Mouse (Mus musculus) MEL (cell line): ENCODE measurements around the gene Dnajc2. TPM values are rescaled to one million over a fixed set of nuclear protein-coding genes. Genes with fewer than 3 reads are reported as not detected.

ENCODE experiments used
- DNase-seq: peaks from one replicate; pipeline ENCODE4 v3.0.0; 2011; ENCODE audit warnings: low read depth, low spot score
- H3K27ac ChIP-seq: 2 replicates; pipeline ENCODE4 v1.5.1; 2012; ENCODE audit warnings: low read depth, mild to moderate bottlenecking, control low read depth, low read length, moderate library complexity; ENCODE audit not compliant: control insufficient read depth
- H3K27me3 ChIP-seq, 2 experiments: fragments of 150-350 bp in 1 of 2; sonication (generic) in 1 of 2; 2 replicates each; pipeline ENCODE4 v1.6.1; 2012; ENCODE audit warnings: low read length in 2 of 2, mild to moderate bottlenecking in 2 of 2, improper control_type of control experiment in 1 of 2, moderate library complexity in 1 of 2; ENCODE audit not compliant: insufficient read depth in 2 of 2, control insufficient read depth in 1 of 2
- H3K36me3 ChIP-seq, 2 experiments: 2 replicates each; pipeline ENCODE4 v1.6.1; 2012 to 2014; ENCODE audit warnings: low read length in 2 of 2, improper control_type of control experiment in 1 of 2, inconsistent platforms in 1 of 2, mild to moderate bottlenecking in 1 of 2; ENCODE audit not compliant: insufficient read depth in 2 of 2, control insufficient read depth in 1 of 2
- H3K4me1 ChIP-seq, 2 experiments: fragments of 150-350 bp in 1 of 2; sonication (generic) in 1 of 2; 2 replicates each; pipeline ENCODE4 v1.6.1; 2012; ENCODE audit warnings: low read length in 2 of 2, improper control_type of control experiment in 1 of 2, mild to moderate bottlenecking in 1 of 2; ENCODE audit not compliant: insufficient read depth in 2 of 2, control insufficient read depth in 1 of 2
- H3K4me3 ChIP-seq, 2 experiments: fragments of 150-350 bp in 1 of 2; sonication (generic) in 1 of 2; 2 replicates each; pipeline ENCODE4 v1.5.1; 2012; ENCODE audit warnings: low read depth in 2 of 2, low read length in 2 of 2, mild to moderate bottlenecking in 2 of 2, moderate library complexity in 2 of 2, control low read depth in 1 of 2, improper control_type of control experiment in 1 of 2; ENCODE audit not compliant: control insufficient read depth in 1 of 2, insufficient read depth in 1 of 2
- H3K79me2 ChIP-seq: 2 replicates; pipeline ENCODE4 v1.6.1; 2012; ENCODE audit warnings: mild to moderate bottlenecking, low read length, moderate library complexity; ENCODE audit not compliant: control insufficient read depth, poor library complexity, insufficient read depth
- H3K9ac ChIP-seq: 2 replicates; pipeline ENCODE4 v1.6.1; 2012; ENCODE audit warnings: low read depth, mild to moderate bottlenecking, control low read depth, low read length, moderate library complexity; ENCODE audit not compliant: control insufficient read depth, poor library complexity, severe bottlenecking
- H3K9me3 ChIP-seq: fragments of 150-350 bp; sonication (generic); replicated peaks from 2 replicates; pipeline ENCODE4 v1.6.1; 2012; ENCODE audit warnings: mild to moderate bottlenecking, low read length, improper control_type of control experiment, moderate library complexity; ENCODE audit not compliant: insufficient read depth
- BHLHE40 ChIP-seq: IDR thresholded peaks from 2 replicates; pipeline ENCODE4 v1.6.1; 2012; ENCODE audit warnings: low read depth, mild to moderate bottlenecking, inconsistent platforms, low read length, improper control_type of control experiment, borderline replicate concordance
- CHD1 ChIP-seq: IDR thresholded peaks from 2 replicates; pipeline ENCODE4 v1.6.1; 2012; ENCODE audit warnings: low read depth, mild to moderate bottlenecking, inconsistent platforms, low read length, improper control_type of control experiment
- CTCF ChIP-seq, 3 experiments: IDR thresholded peaks in 2 of 3; conservative IDR thresholded peaks in 1 of 3; 2 replicates each; pipeline ENCODE4 v1.5.1; 2011 to 2012; ENCODE audit warnings: low read length in 3 of 3, low read depth in 2 of 3, mild to moderate bottlenecking in 2 of 3, improper control_type of control experiment in 1 of 3, inconsistent platforms in 1 of 3, mixed read lengths in 1 of 3, moderate library complexity in 1 of 3; ENCODE audit not compliant: control insufficient read depth in 1 of 3, insufficient read depth in 1 of 3, poor library complexity in 1 of 3, severe bottlenecking in 1 of 3
- ELF1 ChIP-seq: IDR thresholded peaks from 2 replicates; pipeline ENCODE4 v1.6.1; 2014; ENCODE audit warnings: low read depth, mild to moderate bottlenecking, inconsistent platforms, low read length, improper control_type of control experiment, moderate library complexity
- EP300 ChIP-seq, 2 experiments: IDR thresholded peaks; 2 replicates each; pipeline ENCODE4 v1.6.1; 2011; ENCODE audit warnings: improper control_type of control experiment in 2 of 2, low read length in 2 of 2, low read depth in 1 of 2, mild to moderate bottlenecking in 1 of 2
- ETS1 ChIP-seq: IDR thresholded peaks from 2 replicates; pipeline ENCODE4 v1.6.1; 2012; ENCODE audit warnings: low read depth, mild to moderate bottlenecking, inconsistent platforms, low read length, improper control_type of control experiment, moderate library complexity
- GABPA ChIP-seq: IDR thresholded peaks from 2 replicates; pipeline ENCODE4 v1.6.1; 2012; ENCODE audit warnings: low read depth, mild to moderate bottlenecking, inconsistent platforms, low read length, improper control_type of control experiment, moderate library complexity
- HCFC1 ChIP-seq: IDR thresholded peaks from 2 replicates; pipeline ENCODE4 v1.6.1; 2012; ENCODE audit warnings: low read depth, mild to moderate bottlenecking, inconsistent platforms, low read length, improper control_type of control experiment, moderate library complexity
- MAFK ChIP-seq: IDR thresholded peaks from 2 replicates; pipeline ENCODE4 v1.6.1; 2011; ENCODE audit warnings: low read depth, mild to moderate bottlenecking, low read length, improper control_type of control experiment, borderline replicate concordance
- MEF2A ChIP-seq: IDR thresholded peaks from 2 replicates; pipeline ENCODE4 v1.6.1; 2014; ENCODE audit warnings: low read depth, mild to moderate bottlenecking, inconsistent platforms, low read length, improper control_type of control experiment; ENCODE audit not compliant: poor library complexity, insufficient replicate concordance, severe bottlenecking; ENCODE audit errors: extremely low read depth
- MXI1 ChIP-seq: IDR thresholded peaks from 2 replicates; pipeline ENCODE4 v1.6.1; 2011; ENCODE audit warnings: mild to moderate bottlenecking, low read depth, low read length, improper control_type of control experiment
- MYB ChIP-seq: IDR thresholded peaks from 2 replicates; pipeline ENCODE4 v1.6.1; 2011; ENCODE audit warnings: mild to moderate bottlenecking, low read depth, low read length, improper control_type of control experiment
- NELFE ChIP-seq: IDR thresholded peaks from 2 replicates; pipeline ENCODE4 v1.6.1; 2011; ENCODE audit warnings: low read depth, low read length, improper control_type of control experiment
- POLR2AphosphoS2 ChIP-seq: IDR thresholded peaks from 2 replicates; pipeline ENCODE4 v1.6.1; 2011; ENCODE audit warnings: low read length, improper control_type of control experiment
- POLR2AphosphoS5 ChIP-seq: IDR thresholded peaks from 2 replicates; pipeline ENCODE4 v1.6.1; 2012; ENCODE audit warnings: low read depth, borderline replicate concordance, mild to moderate bottlenecking, inconsistent platforms, low read length, moderate library complexity, mixed read lengths
- RAD21 ChIP-seq: IDR thresholded peaks from 2 replicates; pipeline ENCODE4 v1.6.1; 2011; ENCODE audit warnings: mild to moderate bottlenecking, low read depth, low read length, improper control_type of control experiment
- RCOR1 ChIP-seq: IDR thresholded peaks from 2 replicates; pipeline ENCODE4 v1.6.1; 2012; ENCODE audit warnings: low read depth, mild to moderate bottlenecking, inconsistent platforms, low read length, improper control_type of control experiment
- TAL1 ChIP-seq: IDR thresholded peaks from 2 replicates; pipeline ENCODE4 v1.6.1; 2012; ENCODE audit warnings: mild to moderate bottlenecking, inconsistent platforms, low read length, moderate library complexity, mixed read lengths
- TBP ChIP-seq: IDR thresholded peaks from 2 replicates; pipeline ENCODE4 v1.8.0; 2011; ENCODE audit warnings: low read depth, low read length, improper control_type of control experiment
- UBTF ChIP-seq: IDR thresholded peaks from 2 replicates; pipeline ENCODE4 v1.6.1; 2012; ENCODE audit warnings: low read depth, mild to moderate bottlenecking, inconsistent platforms, low read length, improper control_type of control experiment, moderate library complexity, borderline replicate concordance; ENCODE audit not compliant: insufficient read depth
- USF2 ChIP-seq, 2 experiments: IDR thresholded peaks; 2 replicates each; pipeline ENCODE4 v1.6.1; 2011 to 2012; ENCODE audit warnings: improper control_type of control experiment in 2 of 2, low read length in 2 of 2, borderline replicate concordance in 1 of 2, inconsistent platforms in 1 of 2, low read depth in 1 of 2, mild to moderate bottlenecking in 1 of 2; ENCODE audit not compliant: insufficient read depth in 1 of 2
- ZC3H11A ChIP-seq: IDR thresholded peaks from 2 replicates; pipeline ENCODE4 v1.6.1; 2012; ENCODE audit warnings: low read depth, mild to moderate bottlenecking, inconsistent platforms, low read length, improper control_type of control experiment
- ZKSCAN1 ChIP-seq: IDR thresholded peaks from 2 replicates; pipeline ENCODE4 v1.6.1; 2012; ENCODE audit warnings: low read depth, mild to moderate bottlenecking, inconsistent platforms, low read length, improper control_type of control experiment, moderate library complexity
- ZMIZ1 ChIP-seq: IDR thresholded peaks from 2 replicates; pipeline ENCODE4 v1.6.1; 2012; ENCODE audit warnings: low read depth, mild to moderate bottlenecking, inconsistent platforms, low read length, improper control_type of control experiment, moderate library complexity
- polyA plus RNA-seq, 2 experiments: library from polyadenylated mRNA; stranded (reverse) in 1 of 2; unstranded in 1 of 2; fragments of >175 nt in 1 of 2; fragments of >200 nt in 1 of 2; gene quantifications; 2 replicates each; pipeline versions ENCODE4 v1.2.1 to v1.2.4; 2012; ENCODE audit warnings: low replicate concordance in 2 of 2, low read depth in 1 of 2; ENCODE audit not compliant: insufficient read length in 2 of 2, insufficient read depth in 1 of 2, missing spikeins in 1 of 2
- total RNA-seq: library from RNA; depleted of rRNA; stranded (reverse); fragments of 300-350 nt; gene quantifications from 2 replicates; pipeline ENCODE4 v1.2.3, GENCODE M21; 2012

Dnajc2 gene
- total and polyA plus RNA-seq, 3 experiments = 64.7 to 211 (median 199) TPM

DNA sequence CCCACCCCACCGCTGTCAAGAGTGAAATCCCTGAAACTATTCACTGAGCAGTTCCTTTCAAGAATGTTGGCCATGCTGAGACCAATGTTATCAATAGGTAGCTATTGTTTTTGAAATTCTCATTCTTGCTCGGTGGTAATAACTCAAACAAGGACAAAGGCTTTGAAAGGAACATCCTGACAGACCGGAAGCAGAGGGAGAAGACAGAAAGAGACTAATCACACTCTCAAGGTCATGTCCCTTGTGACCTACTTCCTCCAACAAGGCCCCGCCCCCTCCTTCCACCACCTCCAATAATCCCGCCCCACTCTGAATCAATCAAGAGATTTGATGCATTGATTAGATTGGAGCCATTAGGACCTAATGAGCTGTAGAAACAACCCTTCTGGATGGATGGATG lies 66.5 kb downstream of the Dnajc2 start:
- Histone ChIP-seq H3K4me1 (peaks cover 3 to 11% of the 10 kb centered on the region in 2 experiments; a peak in 3 of 4 replicates), H3K9ac (no peak overlapping the region), H3K36me3 (peaks cover 0 to 8% of the 10 kb centered on the region in 2 experiments; a peak in 2 of 4 replicates), H3K79me2 (no peaks in the 10 kb centered on the region), H3K27ac (no peak overlapping the region), H3K27me3 (no peaks in the 10 kb centered on the region), H3K9me3 (no peaks in the 10 kb centered on the region), H3K4me3 (no peak overlapping the region)
- DNase-seq = no peak
- TF ChIP-seq TAL1 (no peak), ZMIZ1 (no peak), POLR2AphosphoS5 (no peak), CHD1 (no peak), MEF2A (no peak), NELFE (no peak), RAD21 (no peak), UBTF (no peak), ETS1 (no peak), USF2 (IDR thresholded peaks at IDR 0.05; ENCODE audit: borderline replicate concordance in 1 of 2, insufficient read depth in 1 of 2, low read depth in 1 of 2, low read length in 2 of 2) (no peak), MAFK (no peak), MXI1 (no peak), POLR2AphosphoS2 (no peak), ELF1 (no peak), CTCF (IDR thresholded peaks at IDR 0.05 in 2 of 3, conservative IDR thresholded peaks at IDR 0.05 in 1 of 3; ENCODE audit: control insufficient read depth in 1 of 3, insufficient read depth in 1 of 3, low read depth in 2 of 3, low read length in 3 of 3, poor library complexity in 1 of 3, severe bottlenecking in 1 of 3) (no peak), BHLHE40 (no peak)

- Histone ChIP-seq H3K27ac (no peak overlapping the region), H3K9me3 (no peaks in the 10 kb centered on the region), H3K36me3 (peaks cover 0 to 8% of the 10 kb centered on the region in 2 experiments; a peak in 2 of 4 replicates), H3K4me3 (no peak overlapping the region), H3K9ac (no peak overlapping the region), H3K4me1 (peaks cover 3 to 11% of the 10 kb centered on the region in 2 experiments; a peak in 3 of 4 replicates)
- no peak for DNase-seq
- TF ChIP-seq POLR2AphosphoS5 (no peak), EP300 (IDR thresholded peaks at IDR 0.05; ENCODE audit: low read depth in 1 of 2, low read length in 2 of 2) (no peak), MEF2A (no peak), HCFC1 (no peak), ZC3H11A (no peak), CHD1 (no peak), MXI1 (no peak), MYB (no peak), ZKSCAN1 (no peak), RCOR1 (no peak), TBP (no peak), RAD21 (no peak), CTCF (IDR thresholded peaks at IDR 0.05 in 2 of 3, conservative IDR thresholded peaks at IDR 0.05 in 1 of 3; ENCODE audit: control insufficient read depth in 1 of 3, insufficient read depth in 1 of 3, low read depth in 2 of 3, low read length in 3 of 3, poor library complexity in 1 of 3, severe bottlenecking in 1 of 3) (no peak), GABPA (no peak)
- TF ChIP-seq, all 39 proteins: peak for 0
- H3K79me2 ChIP-seq = no peaks in the 10 kb centered on the region
- no peaks in the 10 kb centered on the region for H3K27me3 ChIP-seq
Observed at GRCm38 (mm10) chr5:21717165-21717715, 67.8 kb downstream of the Dnajc2 start.
